Comparison of ENCODE assay signal across 10 mouse cellular contexts in the genomic region with DNA sequence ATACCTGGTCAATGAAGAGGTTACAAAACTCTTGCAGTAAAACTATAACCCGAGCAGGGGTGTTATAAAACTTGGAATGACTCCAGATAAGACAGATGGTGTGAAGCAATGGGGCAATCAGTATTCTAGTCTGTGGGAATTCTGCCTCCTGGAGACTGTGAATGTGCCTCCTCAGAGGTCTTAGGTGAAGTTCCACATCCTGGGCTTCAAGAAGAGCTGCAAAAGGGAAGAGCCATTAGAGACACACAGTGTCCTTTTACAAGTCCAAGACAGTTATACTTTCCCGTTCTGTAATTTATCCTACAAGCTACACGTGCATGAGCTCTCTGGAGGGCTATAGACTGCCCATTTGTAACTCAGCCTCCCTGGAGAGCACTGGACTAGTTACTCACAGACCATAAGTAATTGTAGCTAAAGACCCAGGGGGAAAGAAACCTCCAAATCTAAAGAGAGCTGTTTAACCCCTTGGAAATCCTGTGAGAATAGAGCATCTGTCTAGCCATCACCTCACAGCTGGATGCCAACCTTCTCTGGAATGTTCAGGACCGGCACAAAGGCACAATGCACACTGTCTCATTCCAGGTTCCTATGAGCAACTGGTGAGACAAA. TPM values are rescaled to one million over a fixed set of nuclear protein-coding genes. Genes with fewer than 3 reads are reported as not detected.
DNase-seq lines count a peak whose midpoint lies in the region; ATAC-seq and TF ChIP-seq lines count a peak whose summit lies in the region.
"Had no signal": no experiment of that assay in that cellular context is flagged by ENCODE, and none has a peak within 500 bp of the region (broad histone marks: within the 10 kb centered on the region; RNA-seq: fewer than 3 reads in every experiment).

No protein-coding gene starts in this region.

- DNase-seq in kidney, adult 18-20 months, result no peak
- DNase-seq in R1 (ENCODE audit: low read depth, low spot score), result peak; percentile 70
- peak; percentile 8 to 27 for DNase-seq in cerebellum, postnatal 14 days
- DNase-seq in heart, adult 2 months, result no peak
- DNase-seq in urinary bladder, postnatal 4 days (ENCODE audit: low spot score in 2 of 2), result no peak
- no peak for DNase-seq in heart, embryonic 10.5 days (ENCODE audit: low spot score)

- intact Hi-C loops in heart, adult 2 months (cut with DNase I), result no loop called here

- no peak for TF ChIP-seq POLR2A in heart, adult 2 months (IDR thresholded peaks at IDR 0.05; ENCODE audit: insufficient read depth, low read depth, low read length)

- H3K27ac ChIP-seq in kidney, embryonic 15.5 days, result no peak overlapping the region
- H3K27ac ChIP-seq in limb, embryonic 13.5 days, result no peak overlapping the region
- H3K27ac ChIP-seq in heart, adult 2 months, result no peak overlapping the region
- H3K27ac ChIP-seq in heart, embryonic 10.5 days, result no peak overlapping the region
- H3K27ac ChIP-seq: neural tube, embryonic 13.5 days had no signal

- H3K79me2 ChIP-seq in heart, adult 2 months (replicated peaks; ENCODE audit: control insufficient read depth, insufficient read depth, low read length), result no peaks in the 10 kb centered on the region

- H3K9me3 ChIP-seq in kidney, embryonic 15.5 days (replicated peaks), result no peaks in the 10 kb centered on the region
- H3K9me3 ChIP-seq in limb, embryonic 13.5 days, result no peaks in the 10 kb centered on the region
- H3K9me3 ChIP-seq in heart, embryonic 10.5 days, result no peaks in the 10 kb centered on the region
- H3K9me3 ChIP-seq: neural tube, embryonic 13.5 days had no signal

- no peak overlapping the region for H3K4me3 ChIP-seq in kidney, embryonic 15.5 days (replicated peaks)
- H3K4me3 ChIP-seq in limb, embryonic 13.5 days, result no peak overlapping the region
- no peak overlapping the region for H3K4me3 ChIP-seq in heart, adult 2 months
- no peak overlapping the region for H3K4me3 ChIP-seq in heart, embryonic 10.5 days
- H3K4me3 ChIP-seq: neural tube, embryonic 13.5 days had no signal

- no peaks in the 10 kb centered on the region for H3K36me3 ChIP-seq in kidney, embryonic 15.5 days
- H3K36me3 ChIP-seq in limb, embryonic 13.5 days, result no peaks in the 10 kb centered on the region
- no peaks in the 10 kb centered on the region for H3K36me3 ChIP-seq in heart, adult 2 months (ENCODE audit: control insufficient read depth, insufficient read depth, low read length)
- H3K36me3 ChIP-seq in heart, embryonic 10.5 days, result no peaks in the 10 kb centered on the region
- H3K36me3 ChIP-seq: G1E; neural tube, embryonic 13.5 days had no signal

- peaks cover 18% of the 10 kb centered on the region for H3K4me1 ChIP-seq in kidney, embryonic 15.5 days
- peaks cover 17% of the 10 kb centered on the region for H3K4me1 ChIP-seq in limb, embryonic 13.5 days
- no peaks in the 10 kb centered on the region; the same call in 1 of the 2 replicates for H3K4me1 ChIP-seq in heart, adult 2 months (ENCODE audit: control insufficient read depth, insufficient read depth, low read length)
- peaks cover 20% of the 10 kb centered on the region for H3K4me1 ChIP-seq in heart, embryonic 10.5 days

- H3K4me2 ChIP-seq in kidney, embryonic 15.5 days, result no peak overlapping the region
- H3K4me2 ChIP-seq in limb, embryonic 13.5 days (replicated peaks), result no peak overlapping the region
- H3K4me2 ChIP-seq: neural tube, embryonic 13.5 days had no signal

- 13% methylated on average over 4 of the region's 4 CpGs for WGBS in kidney, embryonic 15.5 days
- WGBS in limb, embryonic 13.5 days, result 8% methylated on average over 4 of the region's 4 CpGs
- WGBS in heart, adult 2 months, result 39% methylated on average over 4 of the region's 4 CpGs
- WGBS in heart, embryonic 10.5 days, result 40% methylated on average over 4 of the region's 4 CpGs

- H3K27me3 ChIP-seq in kidney, embryonic 15.5 days, result peaks cover 32% of the 10 kb centered on the region
- peaks cover 3% of the 10 kb centered on the region; the same call in 1 of the 2 replicates for H3K27me3 ChIP-seq in limb, embryonic 13.5 days
- no peaks in the 10 kb centered on the region for H3K27me3 ChIP-seq in heart, adult 2 months (ENCODE audit: control insufficient read depth, insufficient read depth, low read length)
- peaks cover 6% of the 10 kb centered on the region; the same call in 1 of the 2 replicates for H3K27me3 ChIP-seq in heart, embryonic 10.5 days (ENCODE audit: insufficient read depth, poor library complexity, severe bottlenecking)

- H3K9ac ChIP-seq in kidney, embryonic 15.5 days, result no peak overlapping the region
- H3K9ac ChIP-seq in limb, embryonic 13.5 days, result no peak overlapping the region
- H3K9ac ChIP-seq in heart, adult 2 months (ENCODE audit: low read depth, low read length), result no peak overlapping the region
- H3K9ac ChIP-seq: neural tube, embryonic 13.5 days had no signal

- TF ChIP-seq CTCF in heart, adult 2 months (IDR thresholded peaks at IDR 0.05), result no peak

- 0 out of 2 replicates have a peak, but pooled peaks have one; percentile 16 for ATAC-seq in kidney, embryonic 15.5 days (replicated peaks; ENCODE audit: low FRiP score)
- ATAC-seq in limb, embryonic 13.5 days (ENCODE audit: low FRiP score, low read depth), result peak; percentile 57

- TF ChIP-seq EP300 in heart, adult 2 months (IDR thresholded peaks at IDR 0.05; ENCODE audit: insufficient read depth, low read depth, low read length), result no peak

RNA-seq across cellular contexts. Expression of gene Dnah11, which starts 11.9 kb away (rescaled TPM):
- polyA plus RNA-seq in kidney, embryonic 15.5 days (2015; fragmentation: Nextera tagmentation; extraction: Ambion mirVana), result 0.35 and 0.47 TPM in 2 replicates
- polyA plus RNA-seq in limb, embryonic 13.5 days (2015; fragmentation: Nextera tagmentation; extraction: Ambion mirVana), result 0.11 TPM in 2 replicates
- not detected for total RNA-seq in heart, adult 2 months (2021)
- polyA plus RNA-seq in heart, adult 2 months (2012; rRNA removed), result 0.10 TPM in 1 of 2 replicates, not detected in the other
- 0.08 TPM in 1 of 2 replicates, not detected in the other for polyA plus RNA-seq in heart, embryonic 10.5 days (2016; fragmentation: Nextera tagmentation; extraction: Ambion mirVana)
- polyA plus RNA-seq: G1E had no signal

Comparison
In these comparisons a context has a peak if more than half of its experiments do, and no peak if none do; other contexts are left out.
1. DNase-seq: peak in R1 (single experiment) and cerebellum, postnatal 14 days (2 of 2); none in kidney, adult 18-20 months (single experiment), heart, adult 2 months (0 of 2), urinary bladder, postnatal 4 days (0 of 2) and heart, embryonic 10.5 days (single experiment).